Mouse (Mus musculus) layer of hippocampus, adult 8-10 months (tissue): ENCODE data around the gene Agbl4. TPM values are rescaled to one million over a fixed set of nuclear protein-coding genes. Genes with fewer than 3 reads are reported as not detected.

Experiments
- DNase-seq, 2 experiments: peaks; one replicate each; pipeline ENCODE4 v3.0.0; 2022; ENCODE audit warnings: low spot score in 2 of 2
- total RNA-seq, 4 experiments: library from RNA; stranded (reverse); gene quantifications; 2 replicates each; pipeline ENCODE4 v1.2.4; 2022

The Agbl4 gene
- total RNA-seq, 4 experiments from 2014 or later: 16.6 to 20.8 (median 18.6) TPM

- peak in 1 of 2 experiments; percentile 54 for DNase-seq
Observed at GRCm38 (mm10) chr4:111442435-111443238, 1045.2 kb downstream of the Agbl4 start.

- no peak for DNase-seq
Observed at GRCm38 (mm10) chr4:111443906-111444615, 1046.6 kb downstream of the Agbl4 start.

- DNase-seq: no peak
Observed at GRCm38 (mm10) chr4:111444616-111445160, 1047.2 kb downstream of the Agbl4 start.

- no peak for DNase-seq
Observed at GRCm38 (mm10) chr4:111447918-111448317, 1050.5 kb downstream of the Agbl4 start.

- DNase-seq: no peak
Observed at GRCm38 (mm10) chr4:111448586-111448985, 1051.1 kb downstream of the Agbl4 start.

- no peak for DNase-seq
Observed at GRCm38 (mm10) chr4:111449442-111450199, 1052.2 kb downstream of the Agbl4 start.

GRCm38 (mm10) chr4:111451283-111451918 lies 1053.9 kb downstream of the Agbl4 start:
- no peak for DNase-seq

- DNase-seq: no peak
Observed at GRCm38 (mm10) chr4:111452192-111452591, 1054.7 kb downstream of the Agbl4 start.

GRCm38 (mm10) chr4:111453275-111453674 lies 1055.8 kb downstream of the Agbl4 start:
- DNase-seq: no peak

- DNase-seq: no peak
Observed at GRCm38 (mm10) chr4:111455621-111456020, 1058.2 kb downstream of the Agbl4 start.

- no peak for DNase-seq
Observed at GRCm38 (mm10) chr4:111457568-111457967, 1060.1 kb downstream of the Agbl4 start.

- no peak for DNase-seq
Observed at GRCm38 (mm10) chr4:111467293-111467773, 1069.9 kb downstream of the Agbl4 start.

- no peak for DNase-seq
Observed at GRCm38 (mm10) chr4:111467796-111468195, 1070.3 kb downstream of the Agbl4 start.

GRCm38 (mm10) chr4:111469847-111470246 lies 1072.4 kb downstream of the Agbl4 start:
- DNase-seq: no peak

- DNase-seq: no peak
Observed at GRCm38 (mm10) chr4:111471726-111472125, 1074.3 kb downstream of the Agbl4 start.

GRCm38 (mm10) chr4:111472511-111472910 lies 1075.0 kb downstream of the Agbl4 start:
- DNase-seq: no peak

- no peak for DNase-seq
Observed at GRCm38 (mm10) chr4:111473014-111473413, 1075.6 kb downstream of the Agbl4 start.

- DNase-seq: no peak
Observed at GRCm38 (mm10) chr4:111475374-111475971, 1078.0 kb downstream of the Agbl4 start.

- no peak for DNase-seq
Observed at GRCm38 (mm10) chr4:111477507-111477906, 1080.0 kb downstream of the Agbl4 start.

GRCm38 (mm10) chr4:111483499-111483898 lies 1086.0 kb downstream of the Agbl4 start:
- DNase-seq: no peak
